Mouse (Mus musculus) MEL (cell line): ENCODE data around the gene Sh3glb2.

Experiments used
- CTCF ChIP-seq, 3 experiments: IDR thresholded peaks in 2 of 3; conservative IDR thresholded peaks in 1 of 3; 2 replicates each; pipeline ENCODE4 v1.5.1; 2011 to 2012; ENCODE audit warnings: low read length in 3 of 3, low read depth in 2 of 3, mild to moderate bottlenecking in 2 of 3, improper control_type of control experiment in 1 of 3, inconsistent platforms in 1 of 3, mixed read lengths in 1 of 3, moderate library complexity in 1 of 3; ENCODE audit not compliant: control insufficient read depth in 1 of 3, insufficient read depth in 1 of 3, poor library complexity in 1 of 3, severe bottlenecking in 1 of 3
- ELF1 ChIP-seq: IDR thresholded peaks from 2 replicates; pipeline ENCODE4 v1.6.1; 2014; ENCODE audit warnings: low read depth, mild to moderate bottlenecking, inconsistent platforms, low read length, improper control_type of control experiment, moderate library complexity
- GATA1 ChIP-seq: IDR thresholded peaks from 2 replicates; pipeline ENCODE4 v1.6.1; 2011; ENCODE audit warnings: low read depth, low read length, improper control_type of control experiment
- JUND ChIP-seq: IDR thresholded peaks from 2 replicates; pipeline ENCODE4 v1.6.1; 2011; ENCODE audit warnings: low read depth, mild to moderate bottlenecking, improper control_type of control experiment, low read length
- MAX ChIP-seq: IDR thresholded peaks from 2 replicates; pipeline ENCODE4 v1.6.1; 2011; ENCODE audit warnings: low read length, improper control_type of control experiment
- MAZ ChIP-seq: IDR thresholded peaks from 2 replicates; pipeline ENCODE4 v1.6.1; 2012; ENCODE audit warnings: low read depth, mild to moderate bottlenecking, inconsistent platforms, low read length, improper control_type of control experiment
- MYC ChIP-seq: IDR thresholded peaks from 2 replicates; pipeline ENCODE4 v1.6.1; 2011; ENCODE audit warnings: low read depth, mild to moderate bottlenecking, low read length, improper control_type of control experiment, moderate library complexity
- NELFE ChIP-seq: IDR thresholded peaks from 2 replicates; pipeline ENCODE4 v1.6.1; 2011; ENCODE audit warnings: low read depth, low read length, improper control_type of control experiment
- NRF1 ChIP-seq: IDR thresholded peaks from 2 replicates; pipeline ENCODE4 v1.6.1; 2014; ENCODE audit warnings: low read depth, mild to moderate bottlenecking, inconsistent platforms, low read length, improper control_type of control experiment, moderate library complexity; ENCODE audit not compliant: poor library complexity, insufficient read depth, severe bottlenecking
- POLR2A ChIP-seq, 2 experiments: IDR thresholded peaks; 2 replicates each; pipeline ENCODE4 v1.6.1; 2011 to 2012; ENCODE audit warnings: low read length in 2 of 2, mild to moderate bottlenecking in 2 of 2, control low read depth in 1 of 2, improper control_type of control experiment in 1 of 2, low read depth in 1 of 2, moderate library complexity in 1 of 2; ENCODE audit not compliant: control insufficient read depth in 1 of 2, insufficient read depth in 1 of 2, poor library complexity in 1 of 2
- POLR2AphosphoS5 ChIP-seq: IDR thresholded peaks from 2 replicates; pipeline ENCODE4 v1.6.1; 2012; ENCODE audit warnings: low read depth, borderline replicate concordance, mild to moderate bottlenecking, inconsistent platforms, low read length, moderate library complexity, mixed read lengths
- SIN3A ChIP-seq: IDR thresholded peaks from 2 replicates; pipeline ENCODE4 v1.6.1; 2012; ENCODE audit warnings: low read length, improper control_type of control experiment, inconsistent platforms
- ZMIZ1 ChIP-seq: IDR thresholded peaks from 2 replicates; pipeline ENCODE4 v1.6.1; 2012; ENCODE audit warnings: low read depth, mild to moderate bottlenecking, inconsistent platforms, low read length, improper control_type of control experiment, moderate library complexity

DNA sequence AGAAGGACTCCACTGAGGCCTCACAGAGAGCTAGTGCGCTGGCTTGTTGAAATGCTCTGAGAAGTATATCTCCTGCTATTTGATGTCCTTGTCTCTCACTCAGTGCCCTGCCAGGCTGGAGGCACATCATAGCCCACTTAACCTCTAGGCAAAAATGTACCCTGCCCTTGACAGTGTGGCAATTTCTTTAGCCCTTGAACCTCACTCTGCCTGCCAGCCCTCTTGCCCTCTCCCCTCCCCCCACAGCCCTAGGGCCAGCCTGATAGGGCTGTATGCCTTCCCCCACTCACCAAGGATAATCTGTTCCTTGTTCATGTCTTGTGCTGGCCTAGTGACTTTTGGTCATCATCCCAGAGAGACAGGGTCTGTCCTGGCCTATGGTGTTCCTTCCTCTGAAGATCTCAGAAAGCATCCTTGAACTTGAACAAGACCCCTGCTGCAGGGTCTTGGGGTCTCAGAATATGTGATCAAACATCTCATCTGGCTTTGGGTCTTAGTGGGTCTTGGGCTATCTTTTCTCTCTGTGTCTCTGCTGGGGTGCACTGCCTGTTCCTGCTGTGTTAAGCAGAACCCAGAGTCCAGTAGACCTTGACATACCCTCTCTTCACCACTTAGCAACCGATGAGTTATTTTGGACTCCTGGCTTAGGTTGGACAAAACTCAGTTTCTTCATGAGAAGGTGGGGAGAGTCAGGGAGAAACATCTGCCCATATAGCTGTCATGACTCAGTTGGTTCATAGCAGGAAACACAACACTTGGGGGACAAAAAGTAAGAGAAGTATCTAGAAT, 6.3 kb upstream of the Sh3glb2 start:
- TF ChIP-seq ZMIZ1 (no peak), POLR2AphosphoS5 (no peak), CTCF (IDR thresholded peaks at IDR 0.05 in 2 of 3, conservative IDR thresholded peaks at IDR 0.05 in 1 of 3; ENCODE audit: control insufficient read depth in 1 of 3, insufficient read depth in 1 of 3, low read depth in 2 of 3, low read length in 3 of 3, poor library complexity in 1 of 3, severe bottlenecking in 1 of 3) (no peak), GATA1 (no peak), MYC (no peak), SIN3A (no peak), POLR2A (IDR thresholded peaks at IDR 0.05; ENCODE audit: control insufficient read depth in 1 of 2, insufficient read depth in 1 of 2, low read depth in 1 of 2, low read length in 2 of 2, poor library complexity in 1 of 2) (no peak), NELFE (no peak), MAX (no peak), MAZ (no peak), NRF1 (no peak), JUND (no peak), ELF1 (no peak)
